Mouse (Mus musculus): ENCODE data around the gene Gje1. TPM values are rescaled to one million over a fixed set of nuclear protein-coding genes. Genes with fewer than 3 reads are reported as not detected.

The Gje1 gene
- polyA plus RNA-seq (2015; fragmentation: Nextera tagmentation; extraction: Ambion mirVana) = not detected in 2 replicates

GRCm38 (mm10) chr10:14718114-14718513 lies at the start of gene Gje1:
Gene Gje1, minus strand, starts transcription at chr10:14718214.

GRCm38 (mm10) chr10:14705072-14706066 lies 12.6 kb downstream of the Gje1 start, which contains the start of the genes Vta1 and Nmbr:
Gene Vta1, minus strand, starts transcription at chr10:14705560.
Gene Nmbr, plus strand, starts transcription at chr10:14705591.

Other genes with a start within 250 kb of the Gje1 start
- gene Adgrg6, start 172.6 kb downstream of the Gje1 start, polyA plus RNA-seq (2015; fragmentation: Nextera tagmentation; extraction: Ambion mirVana) = 2.5 and 3.0 TPM in 2 replicates
- gene Vta1, start 12.7 kb downstream of the Gje1 start, polyA plus RNA-seq (2015; fragmentation: Nextera tagmentation; extraction: Ambion mirVana) = 192 and 196 TPM in 2 replicates
- gene Nmbr, start 12.6 kb downstream of the Gje1 start, polyA plus RNA-seq (2015; fragmentation: Nextera tagmentation; extraction: Ambion mirVana) = 4.4 and 6.0 TPM in 2 replicates